Mouse (Mus musculus) stomach, embryonic 14.5 days (tissue): ENCODE results near the gene Cnpy2. TPM values are rescaled to one million over a fixed set of nuclear protein-coding genes. Genes with fewer than 3 reads are reported as not detected.
"Not testable (repeated sequence)": the region's sequence is repeated elsewhere in the genome, so short reads cannot be mapped to it uniquely, and the experiment has no call there.

Source experiments
- ATAC-seq: fragments of 200-750 bp; cut with Nextera tagmentation; 2 replicates; pipeline ENCODE4 v1.8.0; 2017; ENCODE audit warnings: low read depth, moderate TSS enrichment; ENCODE audit not compliant: insufficient number of reproducible peaks, insufficient read depth, low FRiP score
- H3K27ac ChIP-seq: fragments of 300-500 bp; sonication (generic); 2 replicates; pipeline ENCODE4 v1.5.1; 2014; ENCODE audit warnings: mild to moderate bottlenecking, low read length, moderate library complexity, mixed read lengths
- H3K27me3 ChIP-seq: fragments of 300-500 bp; sonication (generic); 2 replicates; pipeline ENCODE4 v1.6.1; 2014; ENCODE audit warnings: low read length, control low read depth, mixed read lengths; ENCODE audit not compliant: control insufficient read depth, insufficient read depth
- H3K36me3 ChIP-seq: fragments of 300-500 bp; sonication (generic); 2 replicates; pipeline ENCODE4 v1.6.1; 2014; ENCODE audit warnings: mild to moderate bottlenecking, control low read depth, low read length, moderate library complexity, mixed read lengths; ENCODE audit not compliant: control insufficient read depth, insufficient read depth
- H3K4me1 ChIP-seq: fragments of 300-500 bp; sonication (generic); 2 replicates; pipeline ENCODE4 v1.6.1; 2014; ENCODE audit warnings: low read length, control low read depth, mixed read lengths; ENCODE audit not compliant: control insufficient read depth, insufficient read depth
- H3K4me2 ChIP-seq: fragments of 300-500 bp; sonication (generic); replicated peaks from 2 replicates; pipeline ENCODE4 v1.6.1; 2014; ENCODE audit warnings: low read depth, low read length, control low read depth
- H3K4me3 ChIP-seq: fragments of 300-500 bp; sonication (generic); 2 replicates; pipeline ENCODE4 v1.5.1; 2014; ENCODE audit warnings: low read depth, low read length, control low read depth
- H3K9ac ChIP-seq: fragments of 300-500 bp; sonication (generic); replicated peaks from 2 replicates; pipeline ENCODE4 v1.6.1; 2014; ENCODE audit warnings: low read depth, mild to moderate bottlenecking, control low read depth, low read length, moderate library complexity, mixed read lengths
- H3K9me3 ChIP-seq: fragments of 300-500 bp; sonication (generic); 2 replicates; pipeline ENCODE4 v1.6.1; 2016; ENCODE audit warnings: low read depth, low read length, control low read depth; ENCODE audit not compliant: control insufficient read depth
- WGBS: fragments of 180-500 bp; shearing (Covaris S2); extraction: QIAGEN DNeasy Blood & Tissue Kit; methylation state at CpG from one replicate; pipeline ENCODE4 v1.1.7; 2014; 5-methylcytosine and 5-hydroxymethylcytosine counted together
- polyA plus RNA-seq: library from polyadenylated mRNA; unstranded; fragments of >200 nt; fragmentation: Nextera tagmentation; extraction: Ambion mirVana; gene quantifications from 2 replicates; pipeline ENCODE4 v1.2.1, GENCODE M21; 2014

Gene Cnpy2
- polyA plus RNA-seq, result 328 and 342 TPM in 2 replicates

DNA sequence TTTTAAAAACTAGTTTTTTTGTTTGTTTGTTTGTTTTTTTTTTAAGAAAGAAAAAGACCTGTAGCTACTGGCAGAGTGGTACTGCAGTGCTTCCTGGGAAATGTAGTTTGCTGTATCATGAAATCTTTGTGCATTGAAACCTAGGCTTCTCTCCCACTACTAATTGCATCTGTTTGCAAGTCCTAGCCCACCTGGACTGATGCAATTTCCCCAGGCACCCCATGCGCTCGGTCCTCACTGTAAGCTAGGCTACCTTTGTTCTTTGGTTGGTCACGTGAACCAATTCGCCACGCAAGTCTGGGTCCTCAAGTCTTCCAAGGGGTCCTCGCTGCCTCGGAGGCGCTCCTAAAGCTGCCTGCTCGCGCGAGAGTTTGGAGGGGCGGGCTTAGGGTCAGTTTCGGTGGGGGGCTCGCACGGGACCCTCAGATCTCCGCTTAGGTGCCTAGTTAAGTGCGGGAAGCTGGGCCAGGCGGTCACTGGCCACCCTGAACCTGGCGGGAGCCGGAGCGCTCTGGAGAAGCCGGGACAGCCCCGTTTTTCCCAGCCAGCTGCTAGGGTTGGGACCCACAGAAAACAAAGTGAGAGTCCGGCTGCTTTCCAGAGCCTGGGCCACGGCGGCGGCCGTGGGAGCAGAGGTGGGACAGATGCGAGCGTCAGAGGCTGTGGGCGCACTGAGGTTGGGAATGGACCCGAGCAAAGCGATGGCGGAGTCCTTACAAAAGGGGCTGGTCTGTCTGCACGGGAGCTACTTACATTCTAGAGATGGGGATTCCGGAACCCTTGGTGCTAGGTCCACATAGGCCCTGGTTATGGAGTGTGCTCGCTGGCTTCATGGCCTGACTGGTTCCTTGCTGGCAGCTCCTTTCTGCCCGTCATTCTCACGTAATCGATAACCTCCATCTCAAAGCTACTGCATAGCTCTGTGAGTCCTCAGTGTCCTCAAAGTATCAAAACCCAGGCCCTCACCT lies at the start of gene Cnpy2:
Gene Cnpy2 (plus strand): TSS at position 319 of the 968 bp plus-strand sequence.
- Histone ChIP-seq H3K27me3 (no peaks in the 10 kb centered on the region), H3K4me1 (peaks cover 8% of the 10 kb centered on the region; the same call in 1 of the 2 replicates), H3K36me3 (peaks cover 50% of the 10 kb centered on the region), H3K9ac (peak within 1 kb of the TSS; percentile 97), H3K4me2 (peak within 1 kb of the TSS; percentile 87), H3K27ac (peak within 1 kb of the TSS; percentile 97), H3K9me3 (no peaks in the 10 kb centered on the region), H3K4me3 (peak within 1 kb of the TSS; percentile 93)
- under 1% methylated on average over 40 of the region's 40 CpGs for WGBS
- ATAC-seq, result peak; percentile 93

DNA sequence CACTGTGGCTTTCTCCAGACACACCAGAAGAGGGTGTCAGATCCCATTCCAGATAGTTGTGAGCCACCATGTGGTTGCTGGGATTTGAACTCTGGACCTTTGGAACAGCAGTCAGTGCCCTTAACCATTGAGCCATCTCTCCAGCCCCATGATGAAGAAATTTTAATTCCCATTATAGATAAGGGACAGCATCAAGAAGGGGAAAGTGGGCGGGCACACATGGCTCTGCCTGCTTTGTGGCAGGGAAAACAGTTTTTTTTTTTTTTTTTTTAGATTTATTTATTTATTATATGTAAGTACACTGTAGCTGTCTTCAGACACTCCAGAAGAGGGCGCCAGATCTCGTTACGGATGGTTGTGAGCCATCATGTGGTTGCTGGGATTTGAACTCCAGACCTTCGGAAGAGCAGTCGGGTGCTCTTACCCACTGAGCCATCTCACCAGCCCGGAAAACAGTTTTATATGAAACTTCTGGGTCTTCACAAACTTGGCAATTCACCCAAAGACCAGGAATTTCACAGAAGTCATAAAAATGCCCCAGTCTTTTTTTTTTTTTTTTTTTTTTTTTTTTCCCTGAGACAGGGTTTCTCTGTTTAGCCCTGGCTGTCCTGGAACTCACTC lies 49.3 kb upstream of the Cnpy2 start:
- not testable (repeated sequence) for H3K4me2 ChIP-seq, H3K36me3 ChIP-seq, ATAC-seq, H3K9me3 ChIP-seq, H3K4me1 ChIP-seq, H3K9ac ChIP-seq, H3K4me3 ChIP-seq, H3K27ac ChIP-seq, H3K27me3 ChIP-seq
- WGBS, result 93% methylated on average over 4 of the region's 7 CpGs

DNA sequence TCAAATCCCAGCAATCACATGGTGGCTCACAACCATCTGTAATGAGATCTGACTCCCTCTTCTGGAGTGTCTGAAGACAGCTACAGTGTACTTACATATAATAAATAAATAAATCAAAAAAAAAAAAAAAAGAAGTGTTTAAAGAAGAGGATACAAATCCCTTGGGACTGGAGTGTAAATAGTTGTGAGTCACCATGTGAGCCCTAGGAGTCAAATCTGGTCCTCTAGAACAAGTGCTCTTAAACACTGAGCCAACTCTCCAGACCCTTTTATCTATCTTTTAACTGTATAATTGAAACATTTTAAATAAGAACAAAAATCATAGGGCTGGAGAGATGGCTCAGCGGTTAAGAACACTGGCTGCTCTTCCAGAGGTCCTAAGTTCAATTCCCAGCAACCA lies 46.9 kb upstream of the Cnpy2 start:
- H3K9me3 ChIP-seq, H3K27me3 ChIP-seq, H3K4me3 ChIP-seq, H3K9ac ChIP-seq, H3K4me1 ChIP-seq, H3K4me2 ChIP-seq, ATAC-seq, H3K27ac ChIP-seq, H3K36me3 ChIP-seq: not testable (repeated sequence)
- 96% methylated on average over 1 of the region's 1 CpGs for WGBS

DNA sequence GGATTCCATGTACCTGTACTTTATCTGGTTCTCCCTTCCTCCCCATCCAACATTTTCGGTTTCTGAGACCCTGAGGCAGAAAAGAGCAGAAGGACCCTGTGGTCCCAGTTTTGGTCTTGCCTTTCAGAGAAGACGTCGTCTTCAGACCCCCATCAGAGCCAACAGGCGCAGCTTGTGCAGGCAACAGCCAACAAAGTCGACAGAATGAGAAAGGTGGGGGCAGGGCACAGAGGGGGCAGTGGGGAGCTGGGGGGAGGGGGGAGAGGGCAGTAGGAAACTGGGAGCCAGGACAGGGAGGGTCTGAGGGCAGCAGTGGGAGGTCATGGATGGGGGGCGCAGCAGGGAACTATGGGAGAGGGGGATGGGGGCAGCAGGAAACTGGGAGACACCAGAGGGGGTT lies 44.1 kb upstream of the Cnpy2 start:
- H3K4me3 ChIP-seq, result no peak overlapping the region
- H3K9ac ChIP-seq, result no peak overlapping the region
- no peak overlapping the region for H3K4me2 ChIP-seq
- H3K36me3 ChIP-seq, result peaks cover 19% of the 10 kb centered on the region
- no peak overlapping the region for H3K27ac ChIP-seq
- H3K4me1 ChIP-seq, result no peaks in the 10 kb centered on the region
- H3K27me3 ChIP-seq, result no peaks in the 10 kb centered on the region
- WGBS, result 62% methylated on average over 6 of the region's 6 CpGs
- no peaks in the 10 kb centered on the region for H3K9me3 ChIP-seq
- no peak for ATAC-seq

DNA sequence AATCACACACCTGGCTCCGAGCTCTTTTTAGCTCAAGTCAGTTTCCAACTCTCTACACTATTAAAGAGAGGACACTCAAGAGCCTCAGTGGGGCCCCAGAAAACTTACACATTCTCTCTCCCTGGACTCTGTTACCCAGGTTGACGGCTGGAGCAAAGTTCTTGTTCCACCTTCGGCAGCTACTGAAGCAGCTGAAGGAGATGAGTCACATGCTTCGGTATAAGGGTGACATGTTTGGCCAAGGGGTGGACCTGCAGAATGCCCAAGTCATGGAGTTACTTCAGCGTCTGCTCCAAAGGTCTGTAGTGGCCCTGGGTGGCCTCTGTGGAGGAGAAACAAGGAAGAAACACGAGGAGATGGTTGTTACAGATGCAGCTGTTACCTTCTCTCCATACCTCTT lies 41.3 kb upstream of the Cnpy2 start:
- H3K27ac ChIP-seq, result no peak overlapping the region
- 82% methylated on average over 6 of the region's 6 CpGs for WGBS
- no peak overlapping the region for H3K4me2 ChIP-seq
- no peaks in the 10 kb centered on the region for H3K9me3 ChIP-seq
- peaks cover 28% of the 10 kb centered on the region for H3K36me3 ChIP-seq
- H3K27me3 ChIP-seq, result no peaks in the 10 kb centered on the region
- H3K4me1 ChIP-seq, result no peaks in the 10 kb centered on the region
- ATAC-seq, result no peak
- no peak overlapping the region for H3K4me3 ChIP-seq
- H3K9ac ChIP-seq, result no peak overlapping the region

DNA sequence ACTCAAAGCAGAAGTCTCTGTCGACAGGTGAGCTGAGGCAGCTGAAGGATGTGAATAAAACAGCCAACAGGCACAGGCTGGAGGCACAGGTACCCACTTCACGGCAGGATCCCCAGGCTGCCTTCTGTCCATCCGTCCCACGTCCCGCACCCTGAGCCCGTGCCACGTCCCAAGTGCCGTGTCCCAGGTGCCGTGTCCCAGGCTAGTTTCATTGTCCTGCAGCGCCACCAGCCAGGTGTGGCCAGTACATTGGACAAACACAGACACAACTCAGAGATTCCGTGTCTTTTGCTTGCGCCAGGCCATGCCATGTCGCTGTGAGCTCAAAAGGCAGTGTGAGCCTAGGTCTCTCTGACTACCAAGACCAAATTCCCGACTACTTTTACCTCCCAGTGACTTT lies 40.6 kb upstream of the Cnpy2 start:
- no peak for ATAC-seq

DNA sequence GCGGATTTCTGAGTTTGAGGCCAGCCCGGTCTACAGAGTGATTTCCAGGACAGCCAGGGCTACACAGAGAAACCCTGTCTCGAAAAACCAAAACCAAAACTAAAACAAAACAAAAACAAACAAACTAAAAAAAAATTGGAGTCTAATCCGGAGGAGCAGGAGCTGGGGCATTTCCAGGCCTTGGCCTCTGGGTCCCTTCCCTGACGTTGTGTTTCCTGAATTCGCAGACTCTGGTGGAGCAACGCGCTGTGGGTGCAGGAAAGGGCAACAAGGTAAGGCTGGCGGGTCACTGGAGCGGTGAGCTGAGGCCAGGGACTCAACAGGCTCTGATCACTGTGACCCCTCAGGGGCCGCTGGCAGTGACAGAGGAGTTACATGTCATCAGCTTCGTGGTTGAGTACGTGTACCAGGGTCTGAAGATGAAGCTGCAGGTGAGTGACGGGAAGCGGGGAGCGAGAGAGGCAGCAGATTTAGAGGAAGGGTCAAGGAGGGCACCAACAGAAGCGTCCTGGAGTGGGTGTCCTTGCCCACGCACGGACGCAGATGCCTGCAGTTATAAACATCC lies 39.3 kb upstream of the Cnpy2 start:
- Histone ChIP-seq H3K9me3 (no peaks in the 10 kb centered on the region), H3K4me1 (no peaks in the 10 kb centered on the region), H3K27me3 (no peaks in the 10 kb centered on the region), H3K4me3 (no peak overlapping the region), H3K4me2 (no peak overlapping the region), H3K9ac (no peak overlapping the region), H3K36me3 (peaks cover 23% of the 10 kb centered on the region), H3K27ac (no peak overlapping the region)
- ATAC-seq, result no peak
- WGBS, result 86% methylated on average over 20 of the region's 20 CpGs

More for the DNA sequence above, 40.6 kb upstream of the Cnpy2 start:
- peaks cover 24% of the 10 kb centered on the region for H3K36me3 ChIP-seq
- no peak overlapping the region for H3K9ac ChIP-seq
- no peaks in the 10 kb centered on the region for H3K4me1 ChIP-seq
- no peak overlapping the region for H3K4me2 ChIP-seq
- H3K9me3 ChIP-seq, result no peaks in the 10 kb centered on the region
- no peak overlapping the region for H3K27ac ChIP-seq
- 89% methylated on average over 14 of the region's 14 CpGs for WGBS
- no peaks in the 10 kb centered on the region for H3K27me3 ChIP-seq
- no peak overlapping the region for H3K4me3 ChIP-seq
